Mouse (Mus musculus) limb, embryonic 15.5 days (tissue): ENCODE data around the gene Gm20388. TPM values are rescaled to one million over a fixed set of nuclear protein-coding genes. Genes with fewer than 3 reads are reported as not detected.
A peak's percentile ranks its signal among the peaks of the same experiment; 100 is the strongest.

Experiments used
- ATAC-seq: fragments of 200-750 bp; cut with Nextera tagmentation; 2 replicates; pipeline ENCODE4 v1.8.0; 2017; ENCODE audit warnings: low read depth, moderate TSS enrichment; ENCODE audit not compliant: insufficient number of reproducible peaks, low FRiP score, low TSS enrichment
- H3K27ac ChIP-seq: fragments of 300-500 bp; sonication (generic); 2 replicates; pipeline ENCODE4 v1.5.1; 2015; ENCODE audit warnings: moderate library complexity, mild to moderate bottlenecking, inconsistent platforms
- H3K27me3 ChIP-seq: fragments of 300-500 bp; sonication (generic); 2 replicates; pipeline ENCODE4 v1.6.1; 2015; ENCODE audit warnings: inconsistent platforms
- H3K36me3 ChIP-seq: fragments of 300-500 bp; sonication (generic); 2 replicates; pipeline ENCODE4 v1.6.1; 2015; ENCODE audit warnings: inconsistent platforms
- H3K4me1 ChIP-seq: fragments of 300-500 bp; sonication (generic); 2 replicates; pipeline ENCODE4 v1.6.1; 2015; ENCODE audit warnings: inconsistent platforms
- H3K4me2 ChIP-seq: fragments of 300-500 bp; sonication (generic); 2 replicates; pipeline ENCODE4 v1.6.1; 2015; ENCODE audit warnings: mild to moderate bottlenecking, inconsistent platforms
- H3K4me3 ChIP-seq: fragments of 300-500 bp; sonication (generic); 2 replicates; pipeline ENCODE4 v1.5.1; 2015; ENCODE audit warnings: mild to moderate bottlenecking, inconsistent platforms
- H3K9ac ChIP-seq: fragments of 300-500 bp; sonication (generic); 2 replicates; pipeline ENCODE4 v1.6.1; 2015; ENCODE audit warnings: inconsistent platforms
- H3K9me3 ChIP-seq: fragments of 300-500 bp; sonication (generic); 2 replicates; pipeline ENCODE4 v1.6.1; 2016; ENCODE audit warnings: inconsistent platforms
- WGBS: fragments of 180-500 bp; shearing (Covaris S2); methylation state at CpG from one replicate; pipeline ENCODE4 v1.1.7; 2015; 5-methylcytosine and 5-hydroxymethylcytosine counted together
- polyA plus RNA-seq: library from polyadenylated mRNA; unstranded; fragments of >200 nt; fragmentation: Nextera tagmentation; extraction: Ambion mirVana; gene quantifications from 2 replicates; pipeline ENCODE4 v1.2.1, GENCODE M21; 2015

The Gm20388 gene
- polyA plus RNA-seq, 1 experiment from 2014 or later: 4.9 TPM

DNA sequence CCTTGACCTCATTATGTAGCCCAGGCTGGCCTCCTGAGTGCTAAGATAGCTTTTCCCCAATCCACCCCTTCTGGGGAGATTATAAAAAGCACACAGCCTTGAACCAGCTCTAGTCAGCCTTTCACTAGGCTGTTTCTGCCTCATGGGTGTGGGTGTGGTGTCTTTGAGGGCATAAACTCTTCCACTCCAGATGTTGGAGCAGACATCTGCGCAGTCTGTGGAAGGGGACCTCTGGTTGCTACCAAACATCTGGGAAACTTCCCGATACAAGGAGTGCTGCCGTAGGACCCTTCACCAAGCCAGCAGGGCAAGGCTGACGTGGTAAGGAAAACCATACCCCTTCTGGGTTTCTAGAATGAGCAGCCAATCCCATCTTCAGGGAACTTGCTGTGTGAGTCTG, 141.3 kb downstream of the Gm20388 start:
- Histone ChIP-seq H3K9me3 (no peaks in the 10 kb centered on the region), H3K4me1 (peaks cover 17% of the 10 kb centered on the region), H3K36me3 (no peaks in the 10 kb centered on the region), H3K27ac (peak overlapping the region; percentile 4; the same call in 1 of the 2 replicates), H3K27me3 (no peaks in the 10 kb centered on the region), H3K9ac (no peak overlapping the region), H3K4me2 (no peak overlapping the region), H3K4me3 (no peak overlapping the region)
- WGBS: 58% methylated on average over 4 of the region's 4 CpGs
- no peak for ATAC-seq

GRCm38 (mm10) chr8:120052318-120052717, 141.7 kb downstream of the Gm20388 start:
- no peak overlapping the region for H3K4me2 ChIP-seq
- H3K9me3 ChIP-seq: no peaks in the 10 kb centered on the region
- no peak overlapping the region for H3K4me3 ChIP-seq
- ATAC-seq: no peak
- no peaks in the 10 kb centered on the region for H3K27me3 ChIP-seq
- H3K9ac ChIP-seq: no peak overlapping the region
- H3K27ac ChIP-seq: peak overlapping the region; percentile 4; the same call in 1 of the 2 replicates
- no peaks in the 10 kb centered on the region for H3K36me3 ChIP-seq
- WGBS: 62% methylated on average over 8 of the region's 8 CpGs
- peaks cover 15% of the 10 kb centered on the region for H3K4me1 ChIP-seq

DNA sequence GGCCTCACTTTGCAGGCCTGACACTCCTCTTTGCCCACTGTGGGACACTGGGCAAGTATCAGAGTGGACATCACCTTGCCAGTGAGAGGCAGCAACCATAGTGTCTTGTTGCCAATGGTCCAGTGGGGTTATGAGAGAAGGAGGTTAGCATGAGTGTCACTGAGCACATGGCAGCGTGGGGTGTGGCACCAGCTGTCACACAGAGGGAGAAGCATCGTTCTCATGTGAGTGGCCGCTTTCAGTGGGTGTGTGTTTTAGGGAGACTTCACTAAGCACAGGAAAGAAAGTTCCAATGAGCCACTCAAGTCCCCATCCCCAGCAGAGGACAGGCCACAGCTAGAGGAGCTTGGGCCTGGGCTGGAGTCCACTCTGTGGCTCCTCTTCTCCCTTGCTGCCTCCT, 144.2 kb downstream of the Gm20388 start:
- peaks cover 15% of the 10 kb centered on the region for H3K4me1 ChIP-seq
- no peak overlapping the region for H3K4me3 ChIP-seq
- H3K9ac ChIP-seq: no peak overlapping the region
- ATAC-seq: no peak
- no peaks in the 10 kb centered on the region for H3K36me3 ChIP-seq
- 82% methylated on average over 3 of the region's 3 CpGs for WGBS
- H3K9me3 ChIP-seq: no peaks in the 10 kb centered on the region
- no peak overlapping the region for H3K27ac ChIP-seq
- no peaks in the 10 kb centered on the region for H3K27me3 ChIP-seq
- no peak overlapping the region for H3K4me2 ChIP-seq

- H3K4me1 ChIP-seq: peaks cover 4% of the 10 kb centered on the region
- H3K9me3 ChIP-seq: no peaks in the 10 kb centered on the region
- no peak overlapping the region for H3K9ac ChIP-seq
- H3K4me2 ChIP-seq: no peak overlapping the region
- H3K27ac ChIP-seq: no peak overlapping the region
- no peaks in the 10 kb centered on the region for H3K36me3 ChIP-seq
- H3K27me3 ChIP-seq: no peaks in the 10 kb centered on the region
- ATAC-seq: no peak
- H3K4me3 ChIP-seq: no peak overlapping the region
- WGBS: 78% methylated on average over 2 of the region's 2 CpGs
These were observed 146.4 kb downstream of the Gm20388 start for GRCm38 (mm10) chr8:120057078-120057477.

DNA sequence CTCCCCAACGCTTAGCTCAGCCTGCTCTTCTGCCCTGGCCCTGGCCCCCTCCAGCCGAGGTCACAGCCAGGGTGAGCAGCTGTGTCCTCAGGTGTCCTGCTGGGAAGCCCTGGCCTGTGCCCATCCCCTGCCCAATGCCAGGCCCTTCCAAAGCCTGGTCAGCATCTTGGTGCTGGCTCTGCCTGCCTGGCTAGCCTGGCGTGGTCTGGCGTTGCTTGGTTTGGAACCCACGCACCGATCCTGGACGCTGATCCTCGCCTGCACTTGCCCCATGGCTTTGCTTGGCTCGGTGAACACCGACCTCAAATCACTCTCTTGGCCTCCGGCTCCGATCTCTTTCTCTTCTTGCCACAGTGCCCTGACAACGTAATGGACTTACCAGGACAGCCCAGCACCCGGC, 152.1 kb downstream of the Gm20388 start:
- no peaks in the 10 kb centered on the region for H3K27me3 ChIP-seq
- no peak overlapping the region for H3K9ac ChIP-seq
- no peaks in the 10 kb centered on the region for H3K4me1 ChIP-seq
- WGBS: 89% methylated on average over 14 of the region's 14 CpGs
- H3K9me3 ChIP-seq: no peaks in the 10 kb centered on the region
- no peak overlapping the region for H3K4me2 ChIP-seq
- ATAC-seq: no peak
- H3K27ac ChIP-seq: no peak overlapping the region
- H3K36me3 ChIP-seq: no peaks in the 10 kb centered on the region
- no peak overlapping the region for H3K4me3 ChIP-seq

GRCm38 (mm10) chr8:120063326-120063725, 152.7 kb downstream of the Gm20388 start:
- Histone ChIP-seq H3K27ac (no peak overlapping the region), H3K36me3 (no peaks in the 10 kb centered on the region), H3K4me2 (no peak overlapping the region), H3K9ac (no peak overlapping the region), H3K9me3 (no peaks in the 10 kb centered on the region), H3K4me3 (no peak overlapping the region), H3K4me1 (peaks cover 5% of the 10 kb centered on the region), H3K27me3 (no peaks in the 10 kb centered on the region)
- ATAC-seq: no peak
- WGBS: 57% methylated on average over 3 of the region's 3 CpGs

DNA sequence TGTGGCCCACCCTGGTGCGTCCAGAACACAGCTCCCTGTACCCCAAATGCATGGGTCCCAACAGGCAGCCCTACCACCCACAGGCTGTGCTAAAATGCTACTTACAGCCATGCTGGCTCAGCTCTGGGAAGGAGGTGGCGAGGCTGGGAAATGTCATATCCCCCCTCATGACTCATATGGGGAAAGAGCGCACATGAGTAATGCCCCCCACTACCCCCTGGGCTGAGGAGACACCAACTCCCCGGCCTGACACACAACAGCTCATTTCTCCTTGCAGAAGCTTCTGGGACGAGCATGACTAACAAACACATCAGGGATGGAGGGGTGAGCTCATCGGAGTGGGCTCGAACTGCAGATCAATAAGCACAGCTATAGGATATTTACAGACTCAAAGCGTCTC, 155.0 kb downstream of the Gm20388 start:
- no peak overlapping the region for H3K9ac ChIP-seq
- no peak overlapping the region for H3K27ac ChIP-seq
- no peaks in the 10 kb centered on the region for H3K36me3 ChIP-seq
- H3K9me3 ChIP-seq: no peaks in the 10 kb centered on the region
- H3K4me1 ChIP-seq: peaks cover 8% of the 10 kb centered on the region
- ATAC-seq: no peak
- no peak overlapping the region for H3K4me3 ChIP-seq
- no peaks in the 10 kb centered on the region for H3K27me3 ChIP-seq
- 91% methylated on average over 8 of the region's 8 CpGs for WGBS
- no peak overlapping the region for H3K4me2 ChIP-seq

- Histone ChIP-seq H3K4me2 (no peak overlapping the region), H3K36me3 (no peaks in the 10 kb centered on the region), H3K27ac (no peak overlapping the region), H3K27me3 (no peaks in the 10 kb centered on the region), H3K9ac (no peak overlapping the region), H3K9me3 (no peaks in the 10 kb centered on the region), H3K4me3 (no peak overlapping the region), H3K4me1 (peaks cover 9% of the 10 kb centered on the region)
- no peak for ATAC-seq
- WGBS: 79% methylated on average over 4 of the region's 4 CpGs
These were observed 155.6 kb downstream of the Gm20388 start for GRCm38 (mm10) chr8:120066226-120066625.

DNA sequence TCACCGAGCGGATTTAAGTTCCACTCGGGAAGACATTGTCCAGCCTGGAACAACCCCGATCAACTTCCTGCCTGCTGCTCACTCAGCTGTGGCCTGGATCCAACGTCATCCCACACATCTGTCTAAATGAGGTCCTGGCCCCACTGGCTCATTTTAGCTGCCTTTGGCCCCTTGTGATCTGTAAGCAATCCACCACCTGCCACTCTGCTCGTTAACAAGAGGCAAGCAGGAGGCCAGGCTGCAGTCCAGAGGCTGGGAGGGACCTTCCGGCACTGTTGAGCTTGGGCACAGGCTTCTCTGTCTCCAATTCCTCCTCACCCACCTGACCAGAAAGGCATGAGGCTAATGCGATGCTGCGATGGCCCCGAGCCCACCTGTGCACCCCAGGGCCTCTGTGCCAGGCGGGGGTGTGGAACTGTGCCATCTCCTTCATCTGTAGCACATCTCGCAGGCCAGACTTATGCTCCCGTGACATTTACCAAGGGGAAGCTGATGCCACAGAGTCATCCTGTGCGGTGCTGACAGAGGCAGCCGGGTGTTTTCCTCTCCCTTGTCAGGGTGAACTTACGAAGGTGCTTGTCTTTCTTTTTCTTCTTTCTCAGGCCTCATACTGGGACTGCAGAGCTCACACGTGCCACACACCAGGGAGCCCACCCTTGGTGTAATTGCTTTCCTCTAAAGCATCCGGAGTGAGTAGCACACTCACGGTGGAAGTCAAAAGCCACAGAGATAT, 157.5 kb downstream of the Gm20388 start:
- Histone ChIP-seq H3K27ac (no peak overlapping the region), H3K4me2 (no peak overlapping the region), H3K4me3 (no peak overlapping the region), H3K9ac (no peak overlapping the region), H3K27me3 (no peaks in the 10 kb centered on the region), H3K36me3 (no peaks in the 10 kb centered on the region), H3K4me1 (peaks cover 27% of the 10 kb centered on the region), H3K9me3 (no peaks in the 10 kb centered on the region)
- ATAC-seq: no peak
- WGBS: 40% methylated on average over 19 of the region's 19 CpGs

DNA sequence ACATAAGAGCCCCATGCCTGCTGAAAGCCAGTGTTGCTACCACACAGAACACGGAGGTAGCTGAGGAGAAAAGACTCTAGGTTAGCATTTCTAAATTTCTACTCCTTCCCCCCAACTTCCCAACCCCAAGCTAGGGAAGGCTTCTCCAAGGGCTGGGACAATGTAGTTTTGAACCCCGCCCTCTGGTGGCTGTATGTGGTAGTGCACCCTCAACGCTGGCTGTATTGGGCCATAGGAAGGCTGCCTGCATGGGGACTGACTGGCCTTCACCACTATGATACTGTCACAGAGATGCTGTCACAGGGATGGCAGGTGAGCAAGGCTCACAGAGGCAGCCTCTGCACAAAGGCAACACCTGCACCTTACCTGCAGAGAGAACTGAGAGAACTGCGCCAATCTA, 161.0 kb downstream of the Gm20388 start:
- Histone ChIP-seq H3K36me3 (no peaks in the 10 kb centered on the region), H3K4me3 (no peak overlapping the region), H3K4me1 (peaks cover 36% of the 10 kb centered on the region), H3K27ac (peak overlapping the region; percentile 29; the same call in 1 of the 2 replicates), H3K9ac (no peak overlapping the region), H3K27me3 (no peaks in the 10 kb centered on the region), H3K9me3 (no peaks in the 10 kb centered on the region), H3K4me2 (no peak overlapping the region)
- no peak; the same call in 1 of the 2 replicates for ATAC-seq
- 27% methylated on average over 4 of the region's 4 CpGs for WGBS

DNA sequence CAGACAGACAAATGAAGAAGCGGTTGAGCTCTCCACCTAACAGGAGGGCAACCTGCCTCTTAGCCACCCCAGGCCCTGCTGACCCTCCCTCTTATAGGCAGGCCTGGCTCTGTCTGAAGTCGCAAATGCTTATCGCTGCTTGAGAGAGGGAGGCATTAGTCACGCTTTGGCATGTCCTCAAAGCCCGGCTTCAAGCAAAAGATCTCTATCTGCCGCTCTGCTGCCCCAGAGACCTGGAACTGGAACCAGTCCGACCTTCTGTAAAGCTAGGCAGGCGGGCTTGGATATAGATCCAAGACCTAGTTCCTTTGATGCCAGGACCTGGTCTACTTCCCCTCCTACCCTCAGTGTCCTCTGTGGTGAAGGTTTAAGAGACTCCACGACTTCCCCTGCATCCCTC, 161.6 kb downstream of the Gm20388 start:
- Histone ChIP-seq H3K4me2 (no peak overlapping the region), H3K36me3 (no peaks in the 10 kb centered on the region), H3K4me3 (no peak overlapping the region), H3K9ac (no peak overlapping the region), H3K27ac (peak overlapping the region; percentile 29), H3K27me3 (no peaks in the 10 kb centered on the region), H3K9me3 (no peaks in the 10 kb centered on the region), H3K4me1 (peaks cover 36% of the 10 kb centered on the region)
- ATAC-seq: no peak
- 58% methylated on average over 9 of the region's 9 CpGs for WGBS

GRCm38 (mm10) chr8:120072827-120073226, 162.2 kb downstream of the Gm20388 start:
- H3K4me3 ChIP-seq: no peak overlapping the region
- 0 out of 2 replicates have a peak, but pooled peaks have one; percentile 31 for ATAC-seq
- H3K36me3 ChIP-seq: no peaks in the 10 kb centered on the region
- no peak overlapping the region for H3K4me2 ChIP-seq
- peaks cover 36% of the 10 kb centered on the region for H3K4me1 ChIP-seq
- 70% methylated on average over 8 of the region's 8 CpGs for WGBS
- no peaks in the 10 kb centered on the region for H3K27me3 ChIP-seq
- H3K9ac ChIP-seq: no peak overlapping the region
- peak overlapping the region; percentile 29 for H3K27ac ChIP-seq
- no peaks in the 10 kb centered on the region for H3K9me3 ChIP-seq
